25 mouse cellular contexts compared by ENCODE assay signal in genomic region chr10:56215797-56216196, GRCm38 (mm10).
"Had no signal": no experiment of that assay in that cellular context is flagged by ENCODE, and none has a peak within 500 bp of the region (broad histone marks: within the 10 kb centered on the region; RNA-seq: fewer than 3 reads in every experiment).

No protein-coding gene starts in this region.

- ATAC-seq: hindbrain, embryonic 16.5 days; inflammation-experienced regulatory T-cells, adult 6 months; intestine, embryonic 15.5 days; intestine, postnatal 0 days had no signal

- H3K4me2 ChIP-seq: heart, embryonic 12.5 days; hindbrain, embryonic 12.5 days; hindbrain, embryonic 14.5 days; intestine, embryonic 15.5 days; limb, embryonic 12.5 days; liver, embryonic 11.5 days; liver, embryonic 13.5 days; liver, embryonic 15.5 days had no signal

- H3K9ac ChIP-seq: heart, embryonic 12.5 days; hindbrain, embryonic 12.5 days; hindbrain, embryonic 14.5 days; intestine, embryonic 15.5 days; limb, embryonic 12.5 days; liver, embryonic 13.5 days; liver, embryonic 15.5 days had no signal

- H3K4me1 ChIP-seq: heart, embryonic 10.5 days; heart, embryonic 12.5 days; hindbrain, embryonic 10.5 days; hindbrain, embryonic 12.5 days; intestine, embryonic 15.5 days; limb, embryonic 10.5 days; limb, embryonic 12.5 days; liver, embryonic 13.5 days; liver, embryonic 15.5 days had no signal

- DNase-seq: gastrocnemius, adult 2 months; gastrocnemius, postnatal 10 days; gastrocnemius, postnatal 25 days; heart, adult 18-20 months; heart, postnatal 10 days; heart, postnatal 4 days; kidney, adult 8-10 months; kidney, postnatal 14 days; liver; liver, embryonic 13.5 days had no signal

- H3K4me3 ChIP-seq: gastrocnemius, adult 2 months; heart, embryonic 10.5 days; heart, embryonic 12.5 days; hindbrain, embryonic 10.5 days; hindbrain, embryonic 12.5 days; intestine, embryonic 15.5 days; layer of hippocampus, adult 2 months; left cerebral cortex, adult 2 months; limb, embryonic 10.5 days; limb, embryonic 12.5 days; liver, embryonic 13.5 days; liver, embryonic 15.5 days had no signal

- H3K27me3 ChIP-seq: heart, embryonic 12.5 days; hindbrain, embryonic 12.5 days; intestine, embryonic 15.5 days; limb, embryonic 12.5 days; liver, embryonic 13.5 days; liver, embryonic 15.5 days had no signal

- H3K9me3 ChIP-seq: heart, embryonic 10.5 days; heart, embryonic 12.5 days; hindbrain, embryonic 10.5 days; hindbrain, embryonic 12.5 days; intestine, embryonic 15.5 days; limb, embryonic 10.5 days; limb, embryonic 12.5 days; liver, embryonic 13.5 days; liver, embryonic 15.5 days had no signal

- H3K27ac ChIP-seq: gastrocnemius, adult 2 months; heart, embryonic 10.5 days; hindbrain, embryonic 10.5 days; hindbrain, embryonic 12.5 days; hindbrain, embryonic 14.5 days; intestine, embryonic 15.5 days; layer of hippocampus, adult 2 months; left cerebral cortex, adult 2 months; limb, embryonic 10.5 days; limb, embryonic 12.5 days; liver, embryonic 13.5 days; liver, embryonic 15.5 days had no signal

- H3K36me3 ChIP-seq: hindbrain, embryonic 12.5 days; intestine, embryonic 15.5 days; liver, embryonic 13.5 days; liver, embryonic 15.5 days had no signal
